Mouse (Mus musculus): ENCODE results near the gene Poc1a. TPM values are rescaled to one million over a fixed set of nuclear protein-coding genes. Genes with fewer than 3 reads are reported as not detected.

The Poc1a gene
- polyA plus RNA-seq (2016; fragmentation: Nextera tagmentation; extraction: Ambion mirVana), result 42.7 and 46.4 TPM in 2 replicates

- Histone ChIP-seq H3K4me1 (peaks cover 21% of the 10 kb centered on the region), H3K27ac (peak within 1 kb of the TSS; percentile 85), H3K27me3 (ENCODE audit: poor library complexity, severe bottlenecking) (no peaks in the 10 kb centered on the region), H3K9me3 (no peaks in the 10 kb centered on the region), H3K36me3 (replicated peaks) (peaks cover 15% of the 10 kb centered on the region), H3K4me3 (peak within 1 kb of the TSS; percentile 90)
- under 1% methylated on average over 47 of the region's 47 CpGs for WGBS
- DNase-seq (ENCODE audit: extremely low spot score, low spot score), result peak; percentile 97
Observed at GRCm38 (mm10) chr9:106280808-106281544, at the start of gene Poc1a. Poc1a (plus strand) TSS chr9:106281061.

DNA sequence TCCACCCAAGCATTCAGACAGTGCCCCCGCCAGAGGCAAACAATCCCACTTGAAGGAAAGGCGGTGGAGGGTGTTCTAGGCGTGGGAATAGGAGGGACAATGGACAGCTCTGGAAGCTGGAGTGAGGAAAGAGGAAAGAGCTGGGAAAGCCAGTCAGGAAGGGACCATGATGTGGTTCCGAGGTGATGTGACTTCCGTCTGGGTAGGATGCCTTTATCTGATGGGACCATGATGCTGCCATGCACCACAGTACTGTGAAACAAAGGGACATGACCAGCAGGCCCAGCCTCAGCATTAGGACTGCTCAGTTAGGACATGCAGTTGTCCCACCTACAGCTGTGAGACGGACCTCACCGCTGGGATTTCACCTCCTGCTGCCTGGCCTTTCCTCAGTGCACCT, 49.6 kb upstream of the Poc1a start:
- Histone ChIP-seq H3K9me3 (no peaks in the 10 kb centered on the region), H3K4me3 (no peak overlapping the region), H3K27me3 (ENCODE audit: poor library complexity, severe bottlenecking) (peaks cover 11% of the 10 kb centered on the region), H3K36me3 (replicated peaks) (peaks cover 40% of the 10 kb centered on the region), H3K27ac (no peak overlapping the region), H3K4me1 (peaks cover 16% of the 10 kb centered on the region)
- DNase-seq (ENCODE audit: extremely low spot score, low spot score), result no peak
- WGBS, result 83% methylated on average over 7 of the region's 7 CpGs

DNA sequence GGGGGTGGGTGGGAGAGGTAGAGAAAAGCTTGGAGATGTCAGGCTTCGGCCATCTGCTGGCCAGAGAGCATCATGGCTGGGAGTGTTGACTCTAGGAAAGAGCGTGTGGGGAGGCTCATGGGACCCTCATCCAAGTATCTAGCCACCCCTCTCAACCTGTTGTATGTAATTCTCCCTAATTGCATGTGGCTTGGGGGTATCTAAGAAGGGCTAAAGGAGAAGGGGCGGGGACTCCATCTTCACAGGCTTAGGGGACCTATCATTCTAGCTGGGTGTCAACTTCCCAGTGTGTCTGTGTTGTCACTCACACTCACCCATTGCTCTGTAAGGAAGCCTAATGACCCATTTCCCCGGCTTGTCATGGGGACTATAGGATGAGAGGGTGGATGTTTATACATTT, 49.0 kb upstream of the Poc1a start:
- Histone ChIP-seq H3K4me3 (no peak overlapping the region), H3K36me3 (replicated peaks) (peaks cover 46% of the 10 kb centered on the region)
- WGBS, result 83% methylated on average over 4 of the region's 4 CpGs

GRCm38 (mm10) chr9:106232956-106233355, 47.9 kb upstream of the Poc1a start:
- Histone ChIP-seq H3K9me3 (no peaks in the 10 kb centered on the region), H3K27ac (no peak overlapping the region), H3K27me3 (ENCODE audit: poor library complexity, severe bottlenecking) (no peaks in the 10 kb centered on the region), H3K4me1 (0 out of 2 replicates have a peak, but pooled peaks cover 5% of the 10 kb centered on the region), H3K4me3 (no peak overlapping the region), H3K36me3 (replicated peaks) (peaks cover 57% of the 10 kb centered on the region)
- no peak for DNase-seq (ENCODE audit: extremely low spot score, low spot score)
- 92% methylated on average over 3 of the region's 3 CpGs for WGBS

More for the DNA sequence above, 49.0 kb upstream of the Poc1a start:
- no peak for DNase-seq (ENCODE audit: extremely low spot score, low spot score)
- peaks cover 10% of the 10 kb centered on the region for H3K4me1 ChIP-seq
- peaks cover 6% of the 10 kb centered on the region for H3K27me3 ChIP-seq (ENCODE audit: poor library complexity, severe bottlenecking)
- no peak overlapping the region for H3K27ac ChIP-seq
- H3K9me3 ChIP-seq, result no peaks in the 10 kb centered on the region

- Histone ChIP-seq H3K36me3 (replicated peaks) (peaks cover 67% of the 10 kb centered on the region), H3K27ac (no peak overlapping the region), H3K4me1 (0 out of 2 replicates have a peak, but pooled peaks cover 2% of the 10 kb centered on the region), H3K27me3 (ENCODE audit: poor library complexity, severe bottlenecking) (no peaks in the 10 kb centered on the region), H3K9me3 (no peaks in the 10 kb centered on the region), H3K4me3 (no peak overlapping the region)
- WGBS, result 86% methylated on average over 6 of the region's 6 CpGs
- DNase-seq (ENCODE audit: extremely low spot score, low spot score), result no peak
Observed at GRCm38 (mm10) chr9:106233953-106234352, 46.9 kb upstream of the Poc1a start.

DNA sequence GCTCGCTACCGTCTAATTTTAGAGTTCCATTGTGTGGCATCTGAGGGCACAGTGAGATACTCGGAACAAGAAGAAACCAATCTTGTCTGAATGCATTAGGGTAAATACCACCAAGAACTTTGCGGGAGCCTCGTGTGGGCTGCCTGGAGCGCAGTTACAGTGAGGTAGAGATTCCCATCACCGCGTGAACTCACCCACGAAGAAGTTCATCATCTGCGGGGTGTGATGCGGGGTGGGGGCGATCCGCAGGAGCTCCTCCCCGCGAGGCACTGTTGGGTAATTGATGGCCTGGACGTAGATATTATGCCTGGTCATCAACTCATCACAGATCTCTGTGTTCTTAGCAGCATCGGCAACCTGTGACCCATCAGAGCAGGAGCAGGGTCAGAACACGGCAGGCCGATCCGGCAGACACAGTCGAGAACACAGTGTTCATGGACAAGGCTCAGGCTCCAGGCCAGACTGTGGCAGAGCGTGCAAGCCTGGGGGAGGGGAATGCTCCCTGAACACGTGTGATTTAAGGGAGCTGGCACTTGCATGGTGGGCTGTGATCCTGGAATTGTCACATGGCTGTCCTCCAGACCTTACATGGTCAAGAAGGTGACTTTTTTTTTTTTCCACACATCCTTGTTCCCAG, 45.5 kb upstream of the Poc1a start:
- DNase-seq (ENCODE audit: extremely low spot score, low spot score), result no peak
- no peak overlapping the region for H3K27ac ChIP-seq
- H3K27me3 ChIP-seq (ENCODE audit: poor library complexity, severe bottlenecking), result no peaks in the 10 kb centered on the region
- WGBS, result 94% methylated on average over 23 of the region's 23 CpGs
- H3K4me1 ChIP-seq, result 0 out of 2 replicates have a peak, but pooled peaks cover 2% of the 10 kb centered on the region
- no peak overlapping the region for H3K4me3 ChIP-seq
- H3K36me3 ChIP-seq (replicated peaks), result peaks cover 81% of the 10 kb centered on the region
- no peaks in the 10 kb centered on the region for H3K9me3 ChIP-seq

- Histone ChIP-seq H3K9me3 (no peaks in the 10 kb centered on the region), H3K4me1 (no peaks in the 10 kb centered on the region), H3K4me3 (no peak overlapping the region), H3K27me3 (ENCODE audit: poor library complexity, severe bottlenecking) (no peaks in the 10 kb centered on the region), H3K36me3 (replicated peaks) (peaks cover 91% of the 10 kb centered on the region), H3K27ac (no peak overlapping the region)
- DNase-seq (ENCODE audit: extremely low spot score, low spot score), result no peak
- 92% methylated on average over 23 of the region's 23 CpGs for WGBS
Observed at GRCm38 (mm10) chr9:106236156-106236817, 44.6 kb upstream of the Poc1a start.

- Histone ChIP-seq H3K9me3 (no peaks in the 10 kb centered on the region), H3K36me3 (replicated peaks) (peaks cover 96% of the 10 kb centered on the region)
- WGBS, result 76% methylated on average over 3 of the region's 3 CpGs
Observed at GRCm38 (mm10) chr9:106236818-106237211, 44.0 kb upstream of the Poc1a start.

GRCm38 (mm10) chr9:106237401-106237800, 43.5 kb upstream of the Poc1a start:
- peaks cover 100% of the 10 kb centered on the region for H3K36me3 ChIP-seq (replicated peaks)
- 83% methylated on average over 8 of the region's 8 CpGs for WGBS

More at GRCm38 (mm10) chr9:106236818-106237211, 44.0 kb upstream of the Poc1a start:
- Histone ChIP-seq H3K27ac (no peak overlapping the region), H3K4me3 (no peak overlapping the region), H3K27me3 (ENCODE audit: poor library complexity, severe bottlenecking) (no peaks in the 10 kb centered on the region), H3K4me1 (no peaks in the 10 kb centered on the region)
- DNase-seq (ENCODE audit: extremely low spot score, low spot score), result no peak

DNA sequence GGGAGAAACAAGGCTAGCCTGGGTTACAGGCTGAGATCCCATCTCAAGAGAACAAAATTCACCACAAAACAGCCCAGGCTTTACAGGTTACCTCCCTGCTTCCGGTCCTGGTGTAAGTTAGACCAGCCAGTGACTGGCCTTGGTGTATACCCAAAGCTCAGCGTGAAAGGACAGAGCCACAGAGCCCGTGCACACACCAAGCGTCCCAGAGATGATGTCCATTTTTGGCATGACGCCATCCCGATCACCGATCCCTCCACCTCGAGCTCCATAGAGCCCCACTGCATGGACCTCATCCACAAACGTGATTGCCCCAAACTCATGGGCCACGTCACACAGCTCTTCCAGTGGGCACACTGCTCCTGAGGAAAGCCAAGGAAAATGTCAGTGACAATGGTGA, 43.0 kb upstream of the Poc1a start:
- no peak overlapping the region for H3K27ac ChIP-seq
- H3K9me3 ChIP-seq, result no peaks in the 10 kb centered on the region
- WGBS, result 94% methylated on average over 10 of the region's 10 CpGs
- peaks cover 100% of the 10 kb centered on the region for H3K36me3 ChIP-seq (replicated peaks)
- H3K27me3 ChIP-seq (ENCODE audit: poor library complexity, severe bottlenecking), result no peaks in the 10 kb centered on the region
- H3K4me3 ChIP-seq, result no peak overlapping the region
- DNase-seq (ENCODE audit: extremely low spot score, low spot score), result no peak
- H3K4me1 ChIP-seq, result no peaks in the 10 kb centered on the region

More at GRCm38 (mm10) chr9:106237401-106237800, 43.5 kb upstream of the Poc1a start:
- no peaks in the 10 kb centered on the region for H3K4me1 ChIP-seq
- no peaks in the 10 kb centered on the region for H3K27me3 ChIP-seq (ENCODE audit: poor library complexity, severe bottlenecking)
- H3K4me3 ChIP-seq, result no peak overlapping the region
- no peak for DNase-seq (ENCODE audit: extremely low spot score, low spot score)
- H3K9me3 ChIP-seq, result no peaks in the 10 kb centered on the region
- no peak overlapping the region for H3K27ac ChIP-seq

DNA sequence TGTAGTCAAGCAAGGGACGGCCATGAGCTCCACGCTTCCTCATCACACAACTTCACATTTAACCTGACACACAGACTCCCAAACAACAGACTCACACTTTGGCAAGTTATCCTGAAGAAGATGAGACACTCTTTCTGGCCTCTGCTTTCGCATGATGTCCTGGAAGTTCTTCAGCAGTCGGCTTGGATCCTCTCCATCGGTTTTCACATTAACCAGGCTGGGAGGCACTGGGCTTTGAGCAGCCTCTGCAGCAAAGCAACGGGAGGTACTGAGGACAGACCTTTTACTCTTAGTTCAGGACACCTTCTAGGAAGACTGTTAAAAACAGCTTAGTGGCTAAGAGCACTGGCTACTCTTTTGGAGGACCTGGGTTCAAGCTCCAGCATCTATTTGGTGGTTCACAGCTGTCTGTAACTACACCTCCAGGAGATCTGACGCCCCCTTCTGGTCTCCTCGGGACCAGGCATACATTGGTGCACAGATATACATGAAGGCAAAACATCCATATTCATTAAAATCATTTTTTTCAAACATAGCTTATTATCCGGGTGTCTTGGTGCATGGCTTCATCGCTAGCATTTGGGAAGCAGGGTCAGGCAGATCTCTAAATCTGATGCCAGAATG, 39.2 kb upstream of the Poc1a start:
- Histone ChIP-seq H3K4me1 (peaks cover 11% of the 10 kb centered on the region), H3K9me3 (no peaks in the 10 kb centered on the region), H3K36me3 (replicated peaks) (peaks cover 76% of the 10 kb centered on the region), H3K27ac (no peak overlapping the region), H3K4me3 (no peak overlapping the region), H3K27me3 (ENCODE audit: poor library complexity, severe bottlenecking) (no peaks in the 10 kb centered on the region)
- WGBS, result 93% methylated on average over 10 of the region's 10 CpGs
- no peak for DNase-seq (ENCODE audit: extremely low spot score, low spot score)

DNA sequence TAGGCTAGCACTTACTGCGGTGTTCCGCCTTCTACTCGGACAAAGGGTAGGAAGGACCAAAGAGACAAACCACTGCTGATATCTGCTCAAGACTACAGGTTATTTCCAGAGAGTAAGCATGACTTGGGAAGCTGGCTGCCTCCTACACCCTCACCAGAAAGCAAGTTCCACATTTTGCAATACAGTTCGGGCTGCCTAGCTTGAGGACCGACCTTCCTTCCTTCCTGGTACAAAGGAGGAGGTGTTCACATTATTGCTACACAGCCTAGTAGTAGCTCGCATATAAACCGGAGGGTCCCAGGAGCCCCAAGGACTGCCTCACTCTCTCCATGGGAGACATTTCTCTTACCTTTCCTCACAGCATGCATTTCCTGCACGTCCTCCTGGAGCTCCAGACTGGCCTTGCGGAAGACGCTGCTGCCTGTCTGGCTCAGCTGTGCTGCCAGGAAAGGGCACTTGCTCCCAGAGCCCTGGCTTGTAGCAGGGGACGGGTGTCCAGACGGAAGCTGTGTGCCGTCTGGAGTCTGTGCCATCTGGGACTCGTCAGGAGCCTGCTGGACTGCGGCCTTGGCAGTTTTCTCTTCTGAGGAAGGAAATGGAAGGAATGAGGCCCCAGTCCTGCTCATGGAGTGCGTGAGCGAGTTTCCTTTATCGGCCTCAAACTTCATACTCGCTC, 37.9 kb upstream of the Poc1a start:
- H3K4me1 ChIP-seq, result peaks cover 24% of the 10 kb centered on the region
- 85% methylated on average over 19 of the region's 19 CpGs for WGBS
- H3K27me3 ChIP-seq (ENCODE audit: poor library complexity, severe bottlenecking), result no peaks in the 10 kb centered on the region
- H3K36me3 ChIP-seq (replicated peaks), result peaks cover 63% of the 10 kb centered on the region
- no peak overlapping the region for H3K4me3 ChIP-seq
- no peak for DNase-seq (ENCODE audit: extremely low spot score, low spot score)
- no peak overlapping the region for H3K27ac ChIP-seq
- no peaks in the 10 kb centered on the region for H3K9me3 ChIP-seq

Data from forebrain, embryonic 10.5 days (tissue).